Mouse (Mus musculus): Measurements from ENCODE around the gene Rftn1.

Gene Rftn1

GRCm38 (mm10) chr17:50205152-50205782, 14.8 kb upstream of the Rftn1 start:
- DNase-seq (ENCODE audit: inconsistent age in 2 of 2, low spot score in 1 of 2), result no peak

- no peak for DNase-seq (ENCODE audit: inconsistent age in 2 of 2, low spot score in 1 of 2)
Observed at GRCm38 (mm10) chr17:50201828-50202445, 11.5 kb upstream of the Rftn1 start.

- no peak for DNase-seq (ENCODE audit: inconsistent age in 2 of 2, low spot score in 1 of 2)
Observed at GRCm38 (mm10) chr17:50199075-50199850, 8.8 kb upstream of the Rftn1 start.

GRCm38 (mm10) chr17:50197572-50197971, 7.1 kb upstream of the Rftn1 start:
- no peak for DNase-seq (ENCODE audit: inconsistent age in 2 of 2, low spot score in 1 of 2)

- DNase-seq (ENCODE audit: inconsistent age in 2 of 2, low spot score in 1 of 2), result no peak
Observed at GRCm38 (mm10) chr17:50196005-50196672, 5.7 kb upstream of the Rftn1 start.

- DNase-seq (ENCODE audit: inconsistent age in 2 of 2, low spot score in 1 of 2), result no peak
Observed at GRCm38 (mm10) chr17:50195399-50195798, 4.9 kb upstream of the Rftn1 start.

GRCm38 (mm10) chr17:50194541-50194940, 4.1 kb upstream of the Rftn1 start:
- DNase-seq (ENCODE audit: inconsistent age in 2 of 2, low spot score in 1 of 2), result no peak

- peak in 1 of 2 experiments; percentile 40 for DNase-seq (ENCODE audit: inconsistent age in 2 of 2, low spot score in 1 of 2)
Observed at GRCm38 (mm10) chr17:50193653-50194052, 3.2 kb upstream of the Rftn1 start.

GRCm38 (mm10) chr17:50192376-50192940, 2.0 kb upstream of the Rftn1 start:
- DNase-seq (ENCODE audit: inconsistent age in 2 of 2, low spot score in 1 of 2), result no peak

GRCm38 (mm10) chr17:50191318-50191957, 964 bp upstream of the Rftn1 start:
- DNase-seq (ENCODE audit: inconsistent age in 2 of 2, low spot score in 1 of 2), result no peak

- DNase-seq (ENCODE audit: inconsistent age in 2 of 2, low spot score in 1 of 2), result peak; percentile 32 to 74
Observed at GRCm38 (mm10) chr17:50189381-50190012, 977 bp downstream of the Rftn1 start.

GRCm38 (mm10) chr17:50188662-50189345, 1.7 kb downstream of the Rftn1 start:
- DNase-seq (ENCODE audit: inconsistent age in 2 of 2, low spot score in 1 of 2), result no peak

GRCm38 (mm10) chr17:50185616-50186015, 4.9 kb downstream of the Rftn1 start:
- DNase-seq (ENCODE audit: inconsistent age in 2 of 2, low spot score in 1 of 2), result no peak

- DNase-seq (ENCODE audit: inconsistent age in 2 of 2, low spot score in 1 of 2), result no peak
Observed at GRCm38 (mm10) chr17:50185083-50185482, 5.4 kb downstream of the Rftn1 start.

GRCm38 (mm10) chr17:50184217-50185038, 6.0 kb downstream of the Rftn1 start:
- no peak for DNase-seq (ENCODE audit: inconsistent age in 2 of 2, low spot score in 1 of 2)

- DNase-seq (ENCODE audit: inconsistent age in 2 of 2, low spot score in 1 of 2), result no peak
Observed at GRCm38 (mm10) chr17:50183300-50183699, 7.2 kb downstream of the Rftn1 start.

GRCm38 (mm10) chr17:50182542-50182951, 7.9 kb downstream of the Rftn1 start:
- no peak for DNase-seq (ENCODE audit: inconsistent age in 2 of 2, low spot score in 1 of 2)

- no peak for DNase-seq (ENCODE audit: inconsistent age in 2 of 2, low spot score in 1 of 2)
Observed at GRCm38 (mm10) chr17:50180899-50181570, 9.4 kb downstream of the Rftn1 start.

Data from adrenal gland, adult (tissue).